Mouse (Mus musculus) embryonic fibroblast, embryonic 13.5 days (primary cell): ENCODE results near the gene Pnldc1. TPM values are rescaled to one million over a fixed set of nuclear protein-coding genes. Genes with fewer than 3 reads are reported as not detected.
"Not testable (repeated sequence)": the region's sequence is repeated elsewhere in the genome, so short reads cannot be mapped to it uniquely, and the experiment has no call there.

Experiments used
- H3K27ac ChIP-seq: 2 replicates; pipeline ENCODE4 v1.5.1; 2012; ENCODE audit warnings: low read length, control low read depth, inconsistent platforms; ENCODE audit not compliant: insufficient read depth
- H3K4me1 ChIP-seq: 2 replicates; pipeline ENCODE4 v1.6.1; 2011; ENCODE audit warnings: low read length; ENCODE audit not compliant: control insufficient read depth, insufficient read depth
- H3K4me3 ChIP-seq: 2 replicates; pipeline ENCODE4 v1.5.1; 2011; ENCODE audit warnings: mild to moderate bottlenecking, control low read depth, low read length; ENCODE audit not compliant: insufficient read depth
- CTCF ChIP-seq: IDR thresholded peaks from 2 replicates; pipeline ENCODE4 v1.5.1; 2011; ENCODE audit warnings: mild to moderate bottlenecking, control low read depth, low read length, moderate library complexity, borderline replicate concordance; ENCODE audit not compliant: insufficient read depth
- POLR2A ChIP-seq: IDR thresholded peaks from 2 replicates; pipeline ENCODE4 v1.6.1; 2011; ENCODE audit warnings: low read depth, mild to moderate bottlenecking, control low read depth, low read length, moderate library complexity
- polyA plus RNA-seq: library from polyadenylated mRNA; stranded (reverse); fragments of >200 nt; gene quantifications from 2 replicates; pipeline ENCODE4 v1.2.4, GENCODE M21; 2011; ENCODE audit warnings: low read depth; ENCODE audit not compliant: missing spikeins, insufficient read length

Pnldc1 gene
- polyA plus RNA-seq, 1 experiment = 2.7 TPM

DNA sequence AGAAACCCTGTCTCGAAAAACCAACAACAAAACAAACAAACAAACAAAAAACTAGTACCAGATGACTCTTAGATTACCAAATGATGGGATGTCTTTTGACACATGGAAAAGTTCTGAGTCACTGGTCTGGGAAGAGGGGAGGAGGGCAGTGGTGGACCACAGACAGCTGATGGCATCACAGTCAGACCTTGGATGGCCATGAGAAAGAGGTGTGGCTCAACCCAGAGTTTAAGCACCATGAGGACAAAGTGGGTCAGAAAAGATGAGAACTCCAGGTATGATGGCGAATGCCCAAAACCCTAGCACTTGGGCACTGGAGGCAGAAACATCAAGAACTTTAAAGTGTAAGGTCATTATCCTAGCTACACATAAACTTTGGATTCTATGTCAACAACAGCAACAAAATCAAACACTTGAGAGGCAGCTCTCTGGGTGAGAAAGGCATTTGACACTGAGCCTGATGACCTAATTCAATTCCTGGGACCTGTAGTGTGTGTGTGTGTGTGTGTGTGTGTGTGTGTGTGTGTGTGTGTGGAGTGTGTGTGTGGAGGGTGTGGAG is 27.5 kb upstream of the Pnldc1 start:
- Histone ChIP-seq H3K4me1 (no peaks in the 10 kb centered on the region), H3K27ac (no peak overlapping the region), H3K4me3 (no peak overlapping the region)
- no peak for TF ChIP-seq CTCF
- no peak for TF ChIP-seq POLR2A

DNA sequence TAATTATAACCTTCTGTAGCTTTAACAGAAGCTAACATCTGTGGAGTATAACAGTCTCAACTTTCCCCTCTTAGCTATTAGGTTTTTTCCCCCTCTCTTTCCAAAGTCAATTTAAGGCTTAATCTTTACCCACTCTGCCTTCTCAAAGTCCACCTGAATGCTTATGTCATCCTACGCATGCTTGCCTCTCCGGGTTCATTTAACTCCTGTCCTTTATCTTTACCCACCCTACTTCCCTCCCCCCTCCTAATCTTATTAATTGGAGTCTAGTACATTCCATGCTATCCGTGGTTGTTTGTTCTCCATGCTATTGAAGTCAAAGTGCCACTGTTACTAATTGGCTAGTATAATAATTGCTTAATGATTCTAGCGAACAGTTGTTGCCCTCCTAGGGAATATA is 25.7 kb upstream of the Pnldc1 start:
- Histone ChIP-seq H3K4me3 (no peak overlapping the region), H3K27ac (no peak overlapping the region), H3K4me1 (no peaks in the 10 kb centered on the region)
- no peak for TF ChIP-seq POLR2A
- TF ChIP-seq CTCF = no peak

DNA sequence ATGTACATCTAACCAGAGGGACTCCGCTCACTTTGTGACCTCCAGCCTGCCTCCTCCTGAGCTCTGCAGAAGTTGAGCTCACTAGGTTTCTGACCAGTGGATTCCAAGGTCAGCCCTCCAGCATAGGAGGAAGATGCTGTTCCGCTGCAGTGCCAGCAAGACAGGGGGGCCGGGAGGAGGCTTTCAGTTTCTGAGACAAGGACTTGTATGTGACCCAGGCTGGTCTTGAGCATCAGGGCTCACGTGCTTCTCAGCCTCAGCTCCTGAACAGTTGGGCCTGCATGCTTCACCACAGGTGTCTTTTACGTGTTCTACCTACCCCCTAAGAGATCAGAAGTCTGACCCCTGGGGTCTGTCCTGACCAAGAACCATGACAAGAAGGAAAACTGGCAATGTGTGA is 21.5 kb upstream of the Pnldc1 start:
- not testable (repeated sequence) for H3K4me3 ChIP-seq, H3K4me1 ChIP-seq, H3K27ac ChIP-seq

GRCm38 (mm10) chr17:12925703-12926180 is 15.7 kb upstream of the Pnldc1 start:
- Histone ChIP-seq H3K4me1 (no peaks in the 10 kb centered on the region), H3K4me3 (no peak overlapping the region), H3K27ac (no peak overlapping the region)
- no peak for TF ChIP-seq POLR2A
- no peak for TF ChIP-seq CTCF

GRCm38 (mm10) chr17:12925001-12925400 is 15.0 kb upstream of the Pnldc1 start:
- no peak overlapping the region for H3K4me3 ChIP-seq
- no peaks in the 10 kb centered on the region for H3K4me1 ChIP-seq
- TF ChIP-seq CTCF = no peak
- no peak for TF ChIP-seq POLR2A
- no peak overlapping the region for H3K27ac ChIP-seq

GRCm38 (mm10) chr17:12921073-12921472 is 11.0 kb upstream of the Pnldc1 start:
- Histone ChIP-seq H3K4me3 (no peak overlapping the region), H3K27ac (no peak overlapping the region), H3K4me1 (no peaks in the 10 kb centered on the region)
- TF ChIP-seq POLR2A = no peak
- no peak for TF ChIP-seq CTCF

DNA sequence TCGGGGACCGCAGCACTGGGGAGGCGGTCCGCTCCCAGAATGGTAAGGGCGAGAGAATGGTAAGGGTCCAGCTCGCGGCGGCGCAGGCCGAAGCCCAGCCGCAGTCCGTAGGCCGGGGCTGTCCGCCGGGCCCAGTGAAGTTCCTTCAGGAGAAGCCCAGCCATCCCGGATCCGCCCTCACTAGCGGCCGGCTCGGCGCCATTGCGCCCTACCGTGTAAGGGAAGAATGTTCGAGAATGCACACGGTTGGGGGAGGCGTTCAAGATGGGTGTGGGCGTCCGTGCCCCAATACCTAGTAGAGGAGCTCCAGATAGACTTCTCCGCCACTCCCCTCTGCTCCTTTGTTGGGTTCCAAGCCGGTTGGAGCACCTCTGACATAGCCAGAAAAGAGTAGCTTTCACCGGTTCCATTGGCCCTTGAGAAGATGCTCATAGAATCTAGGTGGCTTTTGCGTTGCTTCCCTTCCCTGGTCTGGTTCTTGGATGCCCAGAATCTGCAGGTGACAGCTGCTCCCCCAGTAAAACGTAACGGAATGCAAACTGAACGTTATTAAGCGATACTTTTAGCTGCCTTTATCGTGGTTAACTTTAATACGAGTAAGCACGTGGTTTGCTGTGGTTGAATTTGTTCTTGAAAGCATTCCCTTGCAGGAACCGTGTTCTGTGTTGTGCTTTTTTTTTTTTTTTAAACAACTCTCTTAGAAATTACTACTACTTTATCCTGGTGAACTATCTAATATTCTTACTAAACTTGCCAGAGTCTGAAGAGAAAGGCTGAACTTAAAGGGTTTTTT is 6.8 kb upstream of the Pnldc1 start:
- no peak for TF ChIP-seq CTCF
- TF ChIP-seq POLR2A = no peak
- Histone ChIP-seq H3K4me3 (peak overlapping the region; percentile 99), H3K4me1 (no peaks in the 10 kb centered on the region), H3K27ac (peak overlapping the region; percentile 80)

DNA sequence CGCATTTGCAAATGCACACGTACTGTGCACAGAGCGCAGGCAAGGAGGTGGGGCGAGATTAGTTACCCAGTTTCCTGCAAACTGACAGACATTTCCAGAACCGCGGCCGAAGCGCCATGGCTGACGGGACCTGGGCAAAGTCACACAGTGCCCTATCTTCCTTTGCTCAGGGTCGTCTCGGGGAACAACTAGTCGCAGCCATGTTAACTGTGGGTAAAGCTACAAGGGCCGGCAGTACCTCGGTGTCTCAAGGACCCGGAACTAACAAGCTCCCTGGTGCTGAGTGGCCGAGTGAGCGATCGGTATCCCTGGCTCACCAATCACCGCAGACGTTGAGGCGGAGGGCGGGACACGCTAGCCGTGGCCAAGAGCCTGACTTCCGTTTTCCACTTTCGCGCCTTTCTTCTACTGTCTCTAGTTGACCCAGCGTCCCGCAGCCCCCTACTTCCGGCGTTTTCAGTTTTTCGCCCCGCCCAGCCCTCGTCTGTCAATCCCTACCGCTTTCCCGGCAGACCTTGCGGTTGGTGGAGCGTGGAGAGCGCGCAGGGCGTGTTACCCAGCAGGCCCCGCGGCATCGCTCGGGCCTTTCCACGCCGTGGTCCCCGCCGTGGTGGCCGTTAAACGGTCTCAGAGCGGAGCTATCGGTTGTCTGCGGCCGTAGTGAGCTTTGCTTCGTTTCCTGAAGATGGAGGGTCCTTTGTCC is 6.0 kb upstream of the Pnldc1 start, which contains the start of gene Mrpl18:
Gene Mrpl18, minus strand, starts transcription at position 465 of the 703 bp plus-strand sequence.
- Histone ChIP-seq H3K4me3 (peak within 1 kb of the TSS; percentile 99), H3K4me1 (no peaks in the 10 kb centered on the region), H3K27ac (peak within 1 kb of the TSS; percentile 80)
- TF ChIP-seq POLR2A = peak; percentile 94
- TF ChIP-seq CTCF = no peak

- Histone ChIP-seq H3K4me3 (peak within 1 kb of the TSS; percentile 99), H3K4me1 (no peaks in the 10 kb centered on the region), H3K27ac (peak within 1 kb of the TSS; percentile 80)
- no peak for TF ChIP-seq POLR2A
- no peak for TF ChIP-seq CTCF
These were observed 5.5 kb upstream of the Pnldc1 start, which contains the start of gene Tcp1 for GRCm38 (mm10) chr17:12915488-12915880. Gene Tcp1, plus strand, starts transcription at chr17:12915701.

DNA sequence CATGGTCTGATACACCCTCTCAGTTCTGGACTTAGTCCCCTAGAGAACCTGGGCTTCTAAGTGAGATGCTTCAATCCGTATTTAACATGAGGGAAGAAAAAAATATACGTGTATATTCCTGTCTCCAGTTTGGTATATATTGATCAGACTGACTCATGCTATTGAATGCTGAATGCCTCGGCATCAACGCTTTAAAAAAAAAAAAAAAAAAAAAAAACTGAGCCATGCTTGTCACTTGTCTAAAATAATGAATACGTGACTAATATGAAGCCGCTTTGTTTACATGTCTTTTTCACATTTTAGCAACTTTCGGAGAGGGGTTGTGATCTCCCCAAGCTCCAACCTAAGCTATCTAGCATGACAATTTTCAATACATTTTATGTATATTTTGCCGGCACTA is 361 bp upstream of the Pnldc1 start:
- TF ChIP-seq POLR2A (no peak), CTCF (no peak)
- no peaks in the 10 kb centered on the region for H3K4me1 ChIP-seq
- no peak overlapping the region for H3K4me3 ChIP-seq
- H3K27ac ChIP-seq = no peak overlapping the region
